ENCODE assay signal across 9 mouse cellular contexts in genomic region chr4:111416126-111416525, GRCm38 (mm10). TPM values are rescaled to one million over a fixed set of nuclear protein-coding genes. Genes with fewer than 3 reads are reported as not detected.
DNase-seq lines count a peak whose midpoint lies in the region; ATAC-seq and TF ChIP-seq lines count a peak whose summit lies in the region.
"Had no signal": no experiment of that assay in that cellular context is flagged by ENCODE, and none has a peak within 500 bp of the region (broad histone marks: within the 10 kb centered on the region; RNA-seq: fewer than 3 reads in every experiment).

No protein-coding gene starts in this region.

- no peaks in the 10 kb centered on the region for H3K9me3 ChIP-seq in kidney, postnatal 0 days (replicated peaks; ENCODE audit: low read length)
- H3K9me3 ChIP-seq in embryonic facial prominence, embryonic 11.5 days (replicated peaks; ENCODE audit: control insufficient read depth, low read length), result no peaks in the 10 kb centered on the region
- no peaks in the 10 kb centered on the region for H3K9me3 ChIP-seq in hindbrain, embryonic 14.5 days (ENCODE audit: control insufficient read depth, low read length)
- H3K9me3 ChIP-seq in neural tube, embryonic 12.5 days, result no peaks in the 10 kb centered on the region

- H3K36me3 ChIP-seq in kidney, postnatal 0 days (ENCODE audit: insufficient read depth, low read length), result peaks cover 4% of the 10 kb centered on the region; the same call in 1 of the 2 replicates
- H3K36me3 ChIP-seq in embryonic facial prominence, embryonic 11.5 days (replicated peaks; ENCODE audit: control insufficient read depth, insufficient read depth, low read depth, low read length), result no peaks in the 10 kb centered on the region
- H3K36me3 ChIP-seq in hindbrain, embryonic 14.5 days (replicated peaks; ENCODE audit: control insufficient read depth, insufficient read depth), result peaks cover 24% of the 10 kb centered on the region
- H3K36me3 ChIP-seq in neural tube, embryonic 12.5 days, result peaks cover 16% of the 10 kb centered on the region

- ATAC-seq in kidney, postnatal 0 days (replicated peaks; ENCODE audit: low FRiP score, low read depth), result no peak
- ATAC-seq in embryonic facial prominence, embryonic 11.5 days (replicated peaks; ENCODE audit: insufficient number of reproducible peaks, low FRiP score, low TSS enrichment, low read depth), result no peak
- no peak for ATAC-seq in hindbrain, embryonic 14.5 days (ENCODE audit: low FRiP score)
- no peak for ATAC-seq in neural tube, embryonic 12.5 days (ENCODE audit: low FRiP score, low read depth)
- no peak for ATAC-seq in megakaryocyte-erythroid progenitor cell, adult 5-6 weeks (replicated peaks; ENCODE audit: low FRiP score, low TSS enrichment, poor library complexity, severe bottlenecking)

- H3K4me3 ChIP-seq in kidney, postnatal 0 days (replicated peaks; ENCODE audit: low read depth, low read length), result peak overlapping the region; percentile 91
- peak overlapping the region; percentile 89 for H3K4me3 ChIP-seq in embryonic facial prominence, embryonic 11.5 days (ENCODE audit: low read depth, low read length)
- peak overlapping the region; percentile 92 for H3K4me3 ChIP-seq in hindbrain, embryonic 14.5 days (replicated peaks; ENCODE audit: low read length)
- H3K4me3 ChIP-seq in neural tube, embryonic 12.5 days, result peak overlapping the region; percentile 89

- 62% methylated on average over 3 of the region's 3 CpGs for WGBS in kidney, postnatal 0 days
- 63% methylated on average over 3 of the region's 3 CpGs for whole genome bisulfite sequencing in embryonic facial prominence, embryonic 11.5 days
- WGBS in hindbrain, embryonic 14.5 days, result 59% methylated on average over 3 of the region's 3 CpGs
- 77% methylated on average over 3 of the region's 3 CpGs for WGBS in neural tube, embryonic 12.5 days

- H3K9ac ChIP-seq in kidney, postnatal 0 days (ENCODE audit: low read depth, low read length), result no peak overlapping the region; the same call in 1 of the 2 replicates
- H3K9ac ChIP-seq in embryonic facial prominence, embryonic 11.5 days (replicated peaks; ENCODE audit: low read length), result peak overlapping the region; percentile 94
- peak overlapping the region; percentile 98 for H3K9ac ChIP-seq in hindbrain, embryonic 14.5 days
- peak overlapping the region; percentile 93 for H3K9ac ChIP-seq in neural tube, embryonic 12.5 days

- H3K4me1 ChIP-seq in kidney, postnatal 0 days (replicated peaks; ENCODE audit: insufficient read depth, low read length), result peaks cover 10% of the 10 kb centered on the region
- no peaks in the 10 kb centered on the region; the same call in 1 of the 2 replicates for H3K4me1 ChIP-seq in embryonic facial prominence, embryonic 11.5 days (ENCODE audit: control insufficient read depth, insufficient read depth, low read length)
- peaks cover 43% of the 10 kb centered on the region for H3K4me1 ChIP-seq in hindbrain, embryonic 14.5 days (replicated peaks; ENCODE audit: control insufficient read depth, insufficient read depth, low read length)
- H3K4me1 ChIP-seq in neural tube, embryonic 12.5 days, result peaks cover 15% of the 10 kb centered on the region

- peak overlapping the region; percentile 94; the same call in 1 of the 2 replicates for H3K27ac ChIP-seq in kidney, postnatal 0 days
- H3K27ac ChIP-seq in embryonic facial prominence, embryonic 11.5 days (replicated peaks; ENCODE audit: low read depth, low read length), result no peak overlapping the region
- H3K27ac ChIP-seq in hindbrain, embryonic 14.5 days, result 0 out of 2 replicates have a peak overlapping the region, but pooled peaks have one; percentile 94
- no peak overlapping the region for H3K27ac ChIP-seq in neural tube, embryonic 12.5 days

- H3K27me3 ChIP-seq in kidney, postnatal 0 days (ENCODE audit: insufficient read depth, low read length), result no peaks in the 10 kb centered on the region
- no peaks in the 10 kb centered on the region for H3K27me3 ChIP-seq in embryonic facial prominence, embryonic 11.5 days (ENCODE audit: control insufficient read depth, insufficient read depth, low read length)
- H3K27me3 ChIP-seq in hindbrain, embryonic 14.5 days (ENCODE audit: control insufficient read depth, insufficient read depth, low read length), result no peaks in the 10 kb centered on the region
- no peaks in the 10 kb centered on the region for H3K27me3 ChIP-seq in neural tube, embryonic 12.5 days (replicated peaks)

- H3K4me2 ChIP-seq in kidney, postnatal 0 days (ENCODE audit: low read length), result peak overlapping the region; percentile 95
- H3K4me2 ChIP-seq in embryonic facial prominence, embryonic 11.5 days (ENCODE audit: low read depth, low read length), result peak overlapping the region; percentile 76
- H3K4me2 ChIP-seq in hindbrain, embryonic 14.5 days (replicated peaks), result peak overlapping the region; percentile 64
- peak overlapping the region; percentile 86 for H3K4me2 ChIP-seq in neural tube, embryonic 12.5 days (replicated peaks)

- DNase-seq in kidney, postnatal 0 days (ENCODE audit: low spot score), result no peak
- DNase-seq in kidney, adult 18-20 months, result no peak
- no peak for DNase-seq in embryonic facial prominence, embryonic 11.5 days (ENCODE audit: low spot score)
- DNase-seq in hindbrain, embryonic 14.5 days (ENCODE audit: low spot score), result no peak
- DNase-seq in adrenal gland, postnatal 36 days, result no peak
- DNase-seq in cerebellum, adult 11 months, result no peak
- DNase-seq: cerebellum, adult 11-12 months had no signal

- no peak for TF ChIP-seq CTCF in kidney, postnatal 0 days (IDR thresholded peaks at IDR 0.05; ENCODE audit: low read depth)

RNA-seq across cellular contexts. Expression of gene Bend5, which starts 1.3 kb away (rescaled TPM):
- polyA plus RNA-seq in kidney, postnatal 0 days (2015; fragmentation: Nextera tagmentation; extraction: Ambion mirVana), result 29.3 and 33.8 TPM in 2 replicates
- 46.0 and 46.7 TPM in 2 replicates for polyA plus RNA-seq in embryonic facial prominence, embryonic 11.5 days (2014; fragmentation: Nextera tagmentation; extraction: Ambion mirVana)
- polyA plus RNA-seq in hindbrain, embryonic 14.5 days (2014; fragmentation: Nextera tagmentation; extraction: Ambion mirVana), result 66.8 and 68.0 TPM in 2 replicates
- polyA plus RNA-seq in neural tube, embryonic 12.5 days (2016; fragmentation: Nextera tagmentation; extraction: Ambion mirVana), result 57.3 and 65.8 TPM in 2 replicates
- 0.32 TPM in 1 of 2 replicates, not detected in the other for total RNA-seq in megakaryocyte-erythroid progenitor cell, adult 5-6 weeks (2014; fragmentation: Nextera tagmentation)
- total RNA-seq in megakaryocyte-erythroid progenitor cell, adult 5-6 weeks (2017), result 0.15 TPM in 1 of 2 replicates, not detected in the other
- 10 to 100 TPM; 12.0 to 12.2 TPM for total RNA-seq in adrenal gland, postnatal 36 days (2021)

Comparison
In these comparisons a context has a peak if more than half of its experiments do, and no peak if none do; other contexts are left out.
1. H3K27ac ChIP-seq: peak in kidney, postnatal 0 days (single experiment) and hindbrain, embryonic 14.5 days (single experiment); none in embryonic facial prominence, embryonic 11.5 days (single experiment) and neural tube, embryonic 12.5 days (single experiment).
2. Peak in every context shown above with its lines, with median percentiles within 50 percentile points of each other: H3K4me2 ChIP-seq and H3K4me3 ChIP-seq.